Mouse (Mus musculus) cortical plate, adult 2 months (tissue): ENCODE measurements around the gene Cryl1.

Experiments used
- CTCF ChIP-seq: fragments of 200-500 bp; IDR thresholded peaks from 2 replicates; pipeline ENCODE4 v1.5.1; 2011; ENCODE audit warnings: mild to moderate bottlenecking, control low read depth, low read length; ENCODE audit not compliant: insufficient read depth; ENCODE audit errors: extremely low read depth
- POLR2A ChIP-seq: fragments of 200-500 bp; IDR thresholded peaks from 2 replicates; pipeline ENCODE4 v1.6.1; 2011; ENCODE audit warnings: mild to moderate bottlenecking, low read length, control low read depth; ENCODE audit not compliant: insufficient read depth; ENCODE audit errors: extremely low read depth

- TF ChIP-seq CTCF (no peak), POLR2A (no peak)
These were observed 41.3 kb downstream of the Cryl1 start for GRCm38 (mm10) chr14:57357030-57357429.
